Mouse (Mus musculus): Measurements from ENCODE around the gene Gsc2.

Gene Gsc2

GRCm38 (mm10) chr16:17921325-17922162 is 6.7 kb upstream of the Gsc2 start:
- peak; percentile 96 for DNase-seq

DNA sequence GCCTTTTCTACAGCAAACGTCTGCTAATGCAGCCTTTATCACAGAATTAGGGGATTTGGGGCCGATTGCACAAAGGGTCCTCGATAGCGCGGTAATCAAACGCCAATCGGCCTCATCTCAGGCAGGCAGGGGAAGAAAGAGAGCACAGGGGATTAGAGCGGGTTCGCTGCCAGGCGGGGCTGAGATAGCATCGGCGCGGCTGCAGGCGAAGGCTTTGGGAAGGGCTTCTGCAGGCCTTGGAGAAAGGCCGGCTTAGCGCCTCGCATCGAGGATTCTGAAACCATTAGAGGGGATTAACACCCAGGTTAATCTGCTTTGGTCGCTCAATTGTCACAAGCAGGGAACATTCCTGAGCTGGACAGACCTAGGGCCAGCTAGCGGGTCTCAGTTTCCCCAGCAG is 5.7 kb upstream of the Gsc2 start:
- no peak for DNase-seq

DNA sequence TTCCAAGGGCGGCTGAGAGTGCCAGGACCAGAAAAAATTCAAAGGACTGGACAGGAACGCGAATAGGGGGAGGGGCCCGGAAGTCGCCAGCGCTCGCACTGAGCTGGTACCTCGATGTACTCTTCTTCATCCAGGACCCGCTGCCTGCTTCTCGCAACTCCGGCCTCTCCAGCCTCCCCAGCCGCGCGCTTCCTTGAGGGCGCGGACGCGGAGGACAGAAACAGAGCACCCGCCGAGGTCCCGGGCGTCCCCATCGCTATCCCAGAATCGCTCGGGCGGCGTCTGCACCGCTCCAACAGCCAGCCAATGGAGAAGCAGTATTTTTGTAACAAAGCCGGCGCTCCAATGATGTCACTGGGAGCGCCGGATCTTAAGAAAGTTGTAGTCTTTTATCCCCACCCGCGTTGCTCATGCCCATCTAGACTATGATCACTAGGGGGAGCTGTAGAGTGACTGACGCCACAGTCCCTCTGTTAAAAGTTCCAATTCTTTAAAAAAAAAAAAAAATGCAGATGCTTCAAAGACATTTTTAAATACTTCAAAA is 3.7 kb downstream of the Gsc2 start, which contains the start of gene Ess2:
TSS of gene Ess2 (minus strand) at position 297 of the 544 bp plus-strand sequence.
- peak; percentile 91 for DNase-seq

DNA sequence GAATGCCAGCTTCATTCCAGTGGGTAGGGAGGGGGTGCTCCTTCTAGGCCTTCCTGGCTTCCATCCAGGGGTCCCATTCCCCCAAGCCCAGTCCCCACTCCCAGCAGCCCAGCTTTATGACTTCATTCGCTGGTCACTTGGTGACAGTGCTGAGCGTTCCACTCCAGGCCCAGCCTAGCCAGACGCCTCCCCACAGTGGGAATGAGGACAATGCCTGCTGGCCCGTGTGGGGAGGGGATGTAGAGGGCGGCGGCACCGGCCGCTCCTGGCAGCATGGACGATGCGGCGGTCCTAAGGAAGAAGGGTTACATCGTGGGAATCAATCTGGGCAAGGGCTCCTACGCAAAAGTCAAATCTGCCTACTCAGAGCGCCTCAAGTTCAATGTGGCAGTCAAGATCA is 16.4 kb downstream of the Gsc2 start, which contains the start of the genes Dgcr2 and Tssk2:
TSS of gene Dgcr2 (minus strand) at position 101 of the 400 bp plus-strand sequence.
TSS of gene Tssk2 (plus strand) at position 176 of the 400 bp plus-strand sequence.
- no peak for DNase-seq

DNA sequence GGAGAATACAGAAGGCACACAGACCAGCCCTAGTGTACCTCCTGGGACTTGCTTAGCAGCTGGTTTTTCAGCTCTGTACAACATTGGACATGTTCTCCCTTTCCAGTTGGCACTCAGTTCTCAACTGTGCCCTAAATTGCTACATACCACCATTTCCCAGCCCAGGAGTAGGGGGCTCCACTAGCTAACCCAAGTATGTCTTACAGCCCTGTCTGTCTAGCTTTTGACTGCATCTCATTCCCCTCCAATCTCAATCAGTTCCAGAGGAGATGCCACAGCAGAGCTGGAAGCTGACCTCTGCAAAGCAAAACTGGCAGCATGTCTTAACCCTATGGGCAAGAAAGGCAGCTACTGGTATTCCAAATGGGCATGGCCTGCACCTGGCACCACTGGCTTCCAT is 18.8 kb downstream of the Gsc2 start:
- no peak for DNase-seq

DNA sequence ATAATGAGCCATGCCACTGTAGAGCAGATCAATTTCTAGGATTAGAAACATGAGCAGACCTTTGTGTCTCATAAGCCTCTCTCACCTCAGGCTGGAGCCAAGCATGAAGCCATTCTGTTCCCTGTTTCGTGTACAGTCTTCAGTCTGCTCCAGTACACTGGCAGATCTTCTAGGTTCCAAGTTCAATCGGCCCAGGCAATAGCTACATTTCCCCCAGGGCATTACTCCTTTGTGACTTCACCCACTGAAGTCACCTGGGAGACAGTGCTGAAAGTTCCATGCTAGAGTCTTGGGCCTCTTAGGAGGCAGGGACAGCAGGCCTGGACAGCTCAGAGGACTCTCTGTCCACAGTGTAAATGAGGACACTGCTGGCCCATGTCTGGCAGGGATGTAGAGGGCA is 20.9 kb downstream of the Gsc2 start, which contains the start of gene Tssk1:
TSS of gene Tssk1 (plus strand) at position 301 of the 400 bp plus-strand sequence.
- no peak for DNase-seq

DNA sequence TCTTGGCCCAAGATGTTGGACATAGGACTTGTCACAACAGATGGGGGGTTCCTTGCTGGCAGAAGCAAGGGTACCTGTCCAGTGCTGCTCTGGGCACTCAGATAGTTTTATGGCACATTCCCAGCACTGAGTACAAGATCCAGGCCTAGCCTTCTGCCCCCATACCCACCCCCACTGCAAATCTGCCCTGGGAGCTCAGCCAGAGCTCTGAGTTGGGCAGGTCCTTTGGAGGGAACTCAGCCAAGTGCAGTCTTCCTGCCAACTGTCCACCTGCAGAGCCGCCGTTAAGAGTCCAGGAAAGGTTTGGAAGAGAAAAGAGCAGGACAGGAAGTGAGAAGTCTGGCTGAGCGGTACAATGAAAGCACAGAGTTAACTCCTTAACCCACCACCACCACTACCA is 22.3 kb downstream of the Gsc2 start:
- no peak for DNase-seq

GRCm38 (mm10) chr16:17891567-17891959 is 23.3 kb downstream of the Gsc2 start, which contains the start of gene Gm20518:
Gene Gm20518, minus strand, starts transcription at chr16:17891671.
- peak; percentile 100 for DNase-seq

- DNase-seq = no peak
Measured at GRCm38 (mm10) chr16:17890917-17891566, 23.8 kb downstream of the Gsc2 start.

DNA sequence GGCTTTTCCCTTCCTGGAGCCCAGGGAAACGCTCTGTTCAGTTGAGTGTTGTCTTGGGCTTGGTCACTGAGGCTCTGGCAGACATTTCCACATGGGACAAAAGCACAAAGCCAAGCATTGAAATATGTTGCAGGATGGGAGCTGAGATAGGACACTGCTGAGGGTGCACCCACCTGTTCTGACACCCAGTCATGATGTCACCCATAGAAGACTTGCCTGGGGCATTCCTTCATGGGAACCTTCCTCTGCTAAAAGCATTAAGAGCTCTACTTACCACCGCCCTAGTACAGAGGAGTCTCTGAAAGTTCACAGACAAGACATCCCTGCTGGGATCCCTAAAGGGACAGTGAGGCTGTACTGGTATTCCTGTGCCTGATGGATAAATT is 24.5 kb downstream of the Gsc2 start:
- DNase-seq = peak; percentile 15

GRCm38 (mm10) chr16:17889689-17890341 is 25.0 kb downstream of the Gsc2 start:
- no peak for DNase-seq

- no peak for DNase-seq
Measured at GRCm38 (mm10) chr16:17884116-17884515, 30.7 kb downstream of the Gsc2 start.

DNA sequence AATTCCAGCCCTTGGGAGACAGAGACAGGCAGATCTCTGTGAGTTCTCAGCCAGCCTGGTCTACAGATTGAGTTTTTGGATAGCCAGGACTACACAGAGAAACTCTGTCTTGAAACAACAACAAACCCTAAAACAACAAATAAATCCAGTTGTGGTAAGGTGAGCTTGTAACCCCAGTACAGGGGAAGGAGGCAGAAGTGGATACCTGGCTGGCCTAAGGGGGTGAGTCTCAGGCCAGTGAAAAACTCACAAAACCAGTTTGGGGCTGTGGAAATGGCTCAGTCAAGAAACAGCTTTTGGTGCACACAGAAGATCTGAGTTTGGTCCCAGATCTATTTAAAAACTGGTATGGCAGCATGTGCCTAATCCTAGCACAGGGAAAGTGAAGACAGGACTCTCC is 32.7 kb downstream of the Gsc2 start:
- DNase-seq = no peak

- DNase-seq = no peak
Measured at GRCm38 (mm10) chr16:17879571-17879970, 35.3 kb downstream of the Gsc2 start.

DNA sequence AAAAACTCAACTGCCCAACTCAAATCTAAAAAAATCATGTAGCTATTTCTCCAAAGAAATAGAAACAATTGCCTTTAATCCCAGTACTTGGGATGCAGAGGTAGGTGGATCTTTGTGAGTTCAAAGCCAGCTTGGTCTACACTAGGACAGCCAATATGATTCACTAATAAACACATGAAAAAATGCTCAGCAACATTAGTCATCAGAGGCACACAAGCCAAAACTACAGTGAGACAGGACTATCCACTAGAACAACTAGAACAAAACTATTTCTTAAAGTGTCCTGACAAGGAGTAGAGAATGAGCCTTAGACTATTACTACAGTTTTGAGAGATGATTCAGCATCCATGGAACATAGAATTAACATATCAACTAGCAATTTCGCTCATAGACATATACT is 38.8 kb downstream of the Gsc2 start:
- DNase-seq = no peak

GRCm38 (mm10) chr16:17875174-17875573 is 39.7 kb downstream of the Gsc2 start:
- no peak for DNase-seq

- DNase-seq = no peak
Measured at GRCm38 (mm10) chr16:17872995-17873394, 41.9 kb downstream of the Gsc2 start.

GRCm38 (mm10) chr16:17871248-17871647 is 43.6 kb downstream of the Gsc2 start:
- DNase-seq = no peak

DNA sequence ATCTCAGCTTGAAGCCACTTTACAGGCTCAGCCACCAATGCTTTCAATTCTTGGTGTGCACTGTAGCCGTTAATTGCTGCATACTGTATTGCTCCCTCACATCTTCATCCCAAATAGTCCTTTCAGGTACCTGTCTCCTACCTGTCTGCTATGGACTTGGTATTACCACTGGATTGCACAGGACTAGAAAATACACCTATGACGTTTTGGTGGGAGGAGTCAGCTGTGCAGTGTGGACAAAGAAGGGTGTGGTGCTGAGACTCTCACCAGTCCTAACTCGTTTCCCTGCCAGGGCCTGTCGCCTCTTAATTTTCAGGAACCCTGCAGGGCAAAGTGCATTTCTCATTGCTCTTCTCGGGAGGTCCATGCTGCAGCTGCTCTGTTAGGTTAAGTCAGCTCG is 49.1 kb downstream of the Gsc2 start:
- DNase-seq = no peak

DNA sequence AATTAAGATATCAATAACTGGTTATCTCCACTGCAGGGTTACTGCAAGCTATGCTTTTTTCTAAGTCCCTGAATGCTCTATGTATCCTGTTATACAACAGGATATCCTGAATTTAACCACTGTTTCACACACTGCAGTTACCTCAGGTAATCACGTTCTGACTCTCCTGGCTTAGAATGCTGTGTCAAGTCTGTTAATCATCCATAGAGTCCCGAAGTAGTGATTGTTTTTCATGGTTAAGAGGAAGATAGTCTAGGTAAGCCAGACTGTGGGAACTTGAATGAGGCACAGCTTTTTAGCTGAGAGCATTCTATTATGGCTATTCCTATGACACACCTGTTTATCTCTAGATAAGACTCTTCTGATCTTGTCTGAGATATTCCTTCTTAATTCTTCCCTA is 49.6 kb downstream of the Gsc2 start:
- DNase-seq = no peak
